Mouse (Mus musculus) cortical plate, adult 2 months (tissue): ENCODE results near the gene Zfp444.

ENCODE experiments used
- CTCF ChIP-seq: fragments of 200-500 bp; IDR thresholded peaks from 2 replicates; pipeline ENCODE4 v1.5.1; 2011; ENCODE audit warnings: mild to moderate bottlenecking, control low read depth, low read length; ENCODE audit not compliant: insufficient read depth; ENCODE audit errors: extremely low read depth
- POLR2A ChIP-seq: fragments of 200-500 bp; IDR thresholded peaks from 2 replicates; pipeline ENCODE4 v1.6.1; 2011; ENCODE audit warnings: mild to moderate bottlenecking, low read length, control low read depth; ENCODE audit not compliant: insufficient read depth; ENCODE audit errors: extremely low read depth

DNA sequence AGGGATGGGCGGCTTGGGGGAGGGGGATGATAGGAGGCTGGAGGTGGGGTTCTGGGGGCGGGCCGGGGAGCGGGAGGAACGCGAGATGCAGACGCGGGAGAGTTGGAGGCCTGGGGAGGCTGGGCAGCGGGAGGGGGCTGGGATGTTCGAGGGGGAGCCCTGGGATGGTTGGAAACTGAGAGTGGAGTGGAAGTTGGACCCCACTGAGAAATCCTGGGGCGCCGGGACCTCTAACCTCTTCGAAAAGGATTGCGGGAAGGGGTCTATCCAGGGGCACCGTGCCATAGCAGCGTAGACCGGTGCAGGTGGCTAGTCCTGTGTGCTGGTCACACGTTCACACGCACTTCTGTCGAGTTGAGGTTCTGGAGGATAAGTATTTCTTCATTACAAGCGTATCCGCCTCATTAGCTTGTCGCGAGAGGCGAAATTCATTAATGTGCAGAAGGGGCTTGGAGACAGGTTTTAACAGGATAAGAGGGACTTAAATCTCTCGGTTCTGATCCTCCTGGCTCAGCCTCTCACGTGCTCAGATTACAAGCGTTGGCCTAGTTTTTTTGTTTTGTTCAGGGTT is 733 bp downstream of the Zfp444 start:
- no peak for TF ChIP-seq CTCF
- no peak for TF ChIP-seq POLR2A
